Mouse (Mus musculus) intestine, embryonic 15.5 days (tissue): Measurements from ENCODE around the gene Vcan. TPM values are rescaled to one million over a fixed set of nuclear protein-coding genes. Genes with fewer than 3 reads are reported as not detected.

Experiments
- ATAC-seq: fragments of 200-750 bp; cut with Nextera tagmentation; 2 replicates; pipeline ENCODE4 v1.8.0; 2017; ENCODE audit warnings: moderate TSS enrichment, moderate library complexity
- H3K27ac ChIP-seq: fragments of 300-500 bp; sonication (generic); 2 replicates; pipeline ENCODE4 v1.5.1; 2015; ENCODE audit warnings: mild to moderate bottlenecking, inconsistent platforms
- H3K27me3 ChIP-seq: fragments of 300-500 bp; sonication (generic); replicated peaks from 2 replicates; pipeline ENCODE4 v1.6.1; 2015; ENCODE audit warnings: inconsistent platforms
- H3K36me3 ChIP-seq: fragments of 300-500 bp; sonication (generic); 2 replicates; pipeline ENCODE4 v1.6.1; 2015; ENCODE audit warnings: inconsistent platforms
- H3K4me1 ChIP-seq: fragments of 300-500 bp; sonication (generic); replicated peaks from 2 replicates; pipeline ENCODE4 v1.6.1; 2015; ENCODE audit warnings: inconsistent platforms
- H3K4me2 ChIP-seq: fragments of 300-500 bp; sonication (generic); replicated peaks from 2 replicates; pipeline ENCODE4 v1.6.1; 2015; ENCODE audit warnings: mild to moderate bottlenecking, inconsistent platforms
- H3K4me3 ChIP-seq: fragments of 300-500 bp; sonication (generic); replicated peaks from 2 replicates; pipeline ENCODE4 v1.5.1; 2015; ENCODE audit warnings: inconsistent platforms
- H3K9ac ChIP-seq: fragments of 300-500 bp; sonication (generic); 2 replicates; pipeline ENCODE4 v1.6.1; 2015; ENCODE audit warnings: inconsistent platforms
- H3K9me3 ChIP-seq: fragments of 300-500 bp; sonication (generic); 2 replicates; pipeline ENCODE4 v1.6.1; 2016; ENCODE audit warnings: inconsistent platforms
- WGBS: fragments of 180-500 bp; shearing (Covaris S2); methylation state at CpG from one replicate; pipeline ENCODE4 v1.1.7; 2015; 5-methylcytosine and 5-hydroxymethylcytosine counted together
- polyA plus RNA-seq: library from polyadenylated mRNA; unstranded; fragments of >200 nt; fragmentation: Nextera tagmentation; extraction: Ambion mirVana; gene quantifications from 2 replicates; pipeline ENCODE4 v1.2.1, GENCODE M21; 2015

Gene Vcan
- polyA plus RNA-seq, 1 experiment from 2014 or later, result 30.9 TPM

GRCm38 (mm10) chr13:89653279-89653678 is 89.0 kb downstream of the Vcan start:
- H3K27ac ChIP-seq, result no peak overlapping the region
- no peaks in the 10 kb centered on the region for H3K4me1 ChIP-seq
- H3K27me3 ChIP-seq, result no peaks in the 10 kb centered on the region
- no peak overlapping the region for H3K4me3 ChIP-seq
- no peak overlapping the region for H3K4me2 ChIP-seq
- no peak overlapping the region for H3K9ac ChIP-seq
- 0 out of 2 replicates have a peak, but pooled peaks cover 2% of the 10 kb centered on the region for H3K36me3 ChIP-seq
- no peak for ATAC-seq
- H3K9me3 ChIP-seq, result no peaks in the 10 kb centered on the region
- WGBS, result 89% methylated on average over 2 of the region's 2 CpGs

GRCm38 (mm10) chr13:89652773-89653172 is 89.5 kb downstream of the Vcan start:
- no peak overlapping the region for H3K9ac ChIP-seq
- no peaks in the 10 kb centered on the region for H3K9me3 ChIP-seq
- H3K36me3 ChIP-seq, result 0 out of 2 replicates have a peak, but pooled peaks cover 2% of the 10 kb centered on the region
- no peak overlapping the region for H3K4me3 ChIP-seq
- no peaks in the 10 kb centered on the region for H3K4me1 ChIP-seq
- H3K27ac ChIP-seq, result no peak overlapping the region
- WGBS, result 35% methylated on average over 1 of the region's 1 CpGs
- ATAC-seq, result no peak
- no peaks in the 10 kb centered on the region for H3K27me3 ChIP-seq
- H3K4me2 ChIP-seq, result no peak overlapping the region

- ATAC-seq, result no peak
- no peaks in the 10 kb centered on the region for H3K9me3 ChIP-seq
- no peaks in the 10 kb centered on the region for H3K27me3 ChIP-seq
- no peaks in the 10 kb centered on the region for H3K4me1 ChIP-seq
- H3K9ac ChIP-seq, result no peak overlapping the region
- H3K4me3 ChIP-seq, result no peak overlapping the region
- 89% methylated on average over 2 of the region's 2 CpGs for WGBS
- H3K27ac ChIP-seq, result no peak overlapping the region
- no peak overlapping the region for H3K4me2 ChIP-seq
- no peaks in the 10 kb centered on the region for H3K36me3 ChIP-seq
Observed at GRCm38 (mm10) chr13:89645589-89645988, 96.7 kb downstream of the Vcan start.

GRCm38 (mm10) chr13:89637012-89637411 is 105.3 kb downstream of the Vcan start:
- ATAC-seq, result no peak
- 77% methylated on average over 3 of the region's 3 CpGs for WGBS
- no peaks in the 10 kb centered on the region for H3K27me3 ChIP-seq
- no peaks in the 10 kb centered on the region for H3K36me3 ChIP-seq
- H3K4me2 ChIP-seq, result no peak overlapping the region
- no peaks in the 10 kb centered on the region for H3K4me1 ChIP-seq
- H3K27ac ChIP-seq, result no peak overlapping the region
- no peak overlapping the region for H3K9ac ChIP-seq
- H3K4me3 ChIP-seq, result no peak overlapping the region
- H3K9me3 ChIP-seq, result no peaks in the 10 kb centered on the region

- WGBS, result 29% methylated on average over 4 of the region's 4 CpGs
- no peaks in the 10 kb centered on the region for H3K27me3 ChIP-seq
Observed at GRCm38 (mm10) chr13:89634137-89634683, 108.1 kb downstream of the Vcan start.

GRCm38 (mm10) chr13:89619064-89619463 is 123.2 kb downstream of the Vcan start:
- Histone ChIP-seq H3K9ac (no peak overlapping the region), H3K9me3 (no peaks in the 10 kb centered on the region), H3K27ac (no peak overlapping the region), H3K36me3 (no peaks in the 10 kb centered on the region), H3K4me1 (no peaks in the 10 kb centered on the region), H3K27me3 (no peaks in the 10 kb centered on the region), H3K4me2 (no peak overlapping the region), H3K4me3 (no peak overlapping the region)
- ATAC-seq, result no peak
- 83% methylated on average over 3 of the region's 3 CpGs for WGBS

More at GRCm38 (mm10) chr13:89634137-89634683, 108.1 kb downstream of the Vcan start:
- H3K4me2 ChIP-seq, result no peak overlapping the region
- no peak overlapping the region for H3K4me3 ChIP-seq
- H3K4me1 ChIP-seq, result no peaks in the 10 kb centered on the region
- ATAC-seq, result no peak
- H3K27ac ChIP-seq, result no peak overlapping the region
- H3K9me3 ChIP-seq, result no peaks in the 10 kb centered on the region
- no peak overlapping the region for H3K9ac ChIP-seq
- H3K36me3 ChIP-seq, result no peaks in the 10 kb centered on the region

- Histone ChIP-seq H3K36me3 (no peaks in the 10 kb centered on the region), H3K9ac (no peak overlapping the region), H3K4me2 (no peak overlapping the region), H3K27ac (no peak overlapping the region), H3K9me3 (no peaks in the 10 kb centered on the region), H3K4me1 (no peaks in the 10 kb centered on the region), H3K27me3 (no peaks in the 10 kb centered on the region), H3K4me3 (no peak overlapping the region)
- WGBS, result 85% methylated on average over 3 of the region's 3 CpGs
- ATAC-seq, result no peak
Observed at GRCm38 (mm10) chr13:89607399-89607798, 134.9 kb downstream of the Vcan start.

Other genes starting within 250 kb of the Vcan start
- gene Hapln1, start 202.7 kb downstream of the Vcan start, polyA plus RNA-seq, result 4.1 and 4.8 TPM in 2 replicates